Mouse (Mus musculus): Measurements from ENCODE around the gene Rspry1.

GRCm38 (mm10) chr8:94694701-94695100, 93.0 kb downstream of the Rspry1 start:
- TF ChIP-seq CTCF (conservative IDR thresholded peaks at IDR 0.05; ENCODE audit: low read length), result no peak
- no peak for TF ChIP-seq NANOG (IDR thresholded peaks at IDR 0.05; ENCODE audit: borderline replicate concordance, low read length)
- no peak for TF ChIP-seq POU5F1 (IDR thresholded peaks at IDR 0.05; ENCODE audit: borderline replicate concordance, low read length)
